Mouse (Mus musculus): ENCODE measurements at regions not wholly inside any gene's neighbourhood (a gene's known extent, or its start where the extent isn't known, plus 50 kb on each side); places are given as distances from the start of the nearest gene placed in this dataset.

DNA sequence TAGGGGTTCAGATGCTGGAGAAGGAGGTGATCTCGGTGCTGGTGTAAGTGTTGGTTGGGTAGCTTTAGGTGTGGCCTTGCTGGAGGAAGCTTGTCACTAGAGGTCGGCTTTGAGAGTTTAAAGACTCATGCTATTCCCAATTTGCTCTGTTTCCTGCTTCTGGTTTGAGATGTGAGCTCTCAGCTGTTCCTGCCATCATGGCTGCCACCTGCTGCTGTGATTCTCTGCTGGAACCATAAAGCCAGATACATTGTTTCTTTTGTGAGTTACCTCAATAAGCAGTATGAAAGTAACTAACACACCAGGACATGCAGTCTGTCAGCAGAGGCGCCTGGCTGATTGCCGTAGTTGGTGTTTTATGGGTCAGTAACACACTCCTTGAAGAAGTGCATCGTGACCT, 94.2 kb upstream of the Tut7 start:
- DNase-seq (ENCODE audit: low spot score): no peak

DNA sequence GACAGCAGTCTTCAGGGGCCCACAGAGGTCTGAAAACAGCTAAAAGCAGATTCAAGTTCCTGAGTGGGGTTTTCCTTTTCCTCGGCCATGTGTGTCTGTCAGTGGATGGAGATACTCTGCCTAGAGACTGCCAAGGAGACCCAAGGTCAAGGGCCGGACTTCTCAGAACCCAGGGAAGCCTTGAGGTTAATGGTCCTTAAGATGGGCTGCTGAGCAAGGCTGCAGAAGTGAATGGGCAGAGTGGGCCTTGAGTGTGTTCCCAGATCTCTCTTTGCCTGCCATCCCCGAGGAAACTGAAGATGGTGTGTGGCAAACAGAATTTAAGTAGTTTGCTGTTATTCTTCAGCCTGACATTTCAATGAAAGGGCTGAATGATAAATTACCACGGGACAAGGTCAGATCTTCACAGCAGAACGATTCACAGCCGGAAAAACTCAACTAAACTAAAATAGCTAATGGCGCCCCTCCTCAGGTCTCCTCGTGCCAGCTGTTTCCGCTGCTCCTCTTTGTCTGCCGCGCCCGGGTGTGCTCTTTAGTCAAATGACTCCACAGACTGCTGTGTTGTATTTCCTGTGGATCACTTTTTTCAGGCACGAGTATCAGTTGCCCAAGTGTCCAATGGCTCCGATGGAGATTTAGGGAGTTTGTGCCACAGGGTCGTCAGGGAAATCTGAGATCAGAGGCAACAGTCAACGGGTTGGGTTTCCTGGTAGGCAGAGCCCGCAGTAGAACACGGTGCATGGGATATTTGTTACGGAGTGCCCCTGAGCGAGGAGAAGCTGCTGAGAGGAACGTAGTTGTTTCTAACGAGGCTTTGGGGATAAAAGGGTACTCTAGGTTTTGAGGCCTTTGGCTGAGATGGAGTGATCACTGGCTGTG, 93.5 kb upstream of the Tut7 start:
- DNase-seq (ENCODE audit: low spot score): no peak

GRCm38 (mm10) chr13:59915734-59916133, 92.8 kb upstream of the Tut7 start:
- no peak for DNase-seq (ENCODE audit: low spot score)

DNA sequence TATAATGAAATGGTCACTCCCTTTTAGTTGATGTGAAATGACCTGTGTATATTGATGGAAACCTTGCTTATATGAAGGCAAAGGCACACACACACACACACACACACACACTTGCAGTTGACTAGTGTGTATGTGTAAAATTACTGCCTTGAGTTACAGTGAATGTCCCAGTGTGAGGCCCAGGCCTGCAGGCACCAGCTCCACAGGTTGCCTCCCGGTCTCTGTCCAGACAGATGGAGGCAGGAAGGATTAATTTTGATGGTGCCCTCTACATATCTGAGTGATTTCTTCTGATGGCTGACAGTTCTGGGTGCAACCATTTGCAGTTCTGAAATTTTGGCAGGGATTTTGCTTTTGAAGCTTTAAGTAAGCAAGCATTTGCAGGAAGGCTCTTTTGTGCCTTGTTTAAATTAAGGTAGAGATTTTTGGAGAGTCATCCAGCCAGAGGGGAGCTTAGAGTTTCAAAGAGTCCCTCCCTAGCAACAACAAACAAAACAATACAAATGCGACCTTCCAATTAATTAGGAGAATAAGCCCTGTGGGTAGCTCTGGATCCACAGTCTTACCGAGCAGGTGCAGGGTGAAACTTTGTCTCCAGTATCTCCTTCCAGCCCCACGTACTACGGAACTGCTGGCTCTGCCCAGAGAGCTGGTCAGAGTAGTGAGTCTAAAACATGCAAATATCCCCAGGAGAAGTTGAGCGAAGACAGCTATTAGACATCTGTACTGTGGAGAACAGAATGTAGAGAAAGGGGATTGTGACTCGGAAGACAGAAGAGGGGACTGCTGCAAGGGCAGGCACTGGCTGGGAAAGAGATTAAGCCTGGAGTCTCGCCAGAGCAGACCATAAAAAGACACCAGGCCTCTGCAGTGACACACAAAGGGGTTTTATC, 87.5 kb upstream of the Tut7 start:
- DNase-seq (ENCODE audit: low spot score): no peak

- no peak for DNase-seq (ENCODE audit: low spot score)
These were observed 86.5 kb upstream of the Tut7 start for GRCm38 (mm10) chr13:59909400-59909799.

GRCm38 (mm10) chr13:59908786-59909185, 85.8 kb upstream of the Tut7 start:
- no peak for DNase-seq (ENCODE audit: low spot score)

GRCm38 (mm10) chr13:59905488-59905887, 82.5 kb upstream of the Tut7 start:
- no peak for DNase-seq (ENCODE audit: low spot score)

GRCm38 (mm10) chr13:59904415-59904814, 81.5 kb upstream of the Tut7 start:
- no peak for DNase-seq (ENCODE audit: low spot score)

DNA sequence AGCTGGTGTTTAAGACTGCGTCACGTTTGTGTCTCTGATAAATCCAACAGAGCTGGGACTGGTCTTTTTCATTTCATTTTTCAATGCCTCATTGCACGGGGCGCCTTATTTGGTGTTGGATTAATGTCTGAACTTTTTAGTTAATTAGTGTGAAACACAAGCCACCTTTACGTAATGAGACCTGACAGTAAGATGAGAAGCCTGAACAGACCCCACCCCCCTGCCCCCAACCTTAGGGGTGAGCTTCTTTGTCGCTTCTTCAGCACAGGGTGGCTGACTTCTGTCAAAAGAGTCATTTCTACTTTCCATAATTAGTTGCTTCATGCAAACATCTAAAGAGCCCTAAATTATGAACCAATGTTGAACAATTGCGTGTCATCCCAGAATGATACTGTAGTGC, 76.6 kb upstream of the Tut7 start:
- DNase-seq (ENCODE audit: low spot score): no peak

GRCm38 (mm10) chr13:59895754-59896153, 72.8 kb upstream of the Tut7 start:
- DNase-seq (ENCODE audit: low spot score): no peak

GRCm38 (mm10) chr13:59894094-59894493, 71.1 kb upstream of the Tut7 start:
- no peak for DNase-seq (ENCODE audit: low spot score)

- no peak for DNase-seq (ENCODE audit: low spot score)
These were observed 70.0 kb upstream of the Tut7 start for GRCm38 (mm10) chr13:59892961-59893360.

- no peak for DNase-seq (ENCODE audit: low spot score)
These were observed 69.4 kb upstream of the Tut7 start for GRCm38 (mm10) chr13:59892340-59892739.

DNA sequence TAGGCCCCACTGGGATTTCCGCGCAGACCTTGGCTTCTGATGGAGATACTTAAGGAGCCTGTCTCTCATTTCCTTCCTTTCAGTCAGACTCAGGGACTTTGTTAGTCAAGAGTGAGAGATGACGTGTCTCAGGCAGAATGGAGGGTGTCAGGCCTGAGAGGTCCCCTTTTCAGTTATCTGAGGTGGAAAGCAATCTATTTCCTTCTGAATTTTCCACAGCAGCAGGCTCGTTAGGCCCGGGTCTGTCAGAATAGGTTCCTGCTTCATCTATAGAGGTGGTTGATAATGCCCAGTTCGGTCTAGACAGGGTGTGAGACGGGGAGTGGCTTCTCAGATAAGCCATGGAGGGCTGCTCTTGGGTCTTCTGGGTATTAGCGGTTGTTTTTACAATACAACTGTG, 68.8 kb upstream of the Tut7 start:
- no peak for DNase-seq (ENCODE audit: low spot score)

DNA sequence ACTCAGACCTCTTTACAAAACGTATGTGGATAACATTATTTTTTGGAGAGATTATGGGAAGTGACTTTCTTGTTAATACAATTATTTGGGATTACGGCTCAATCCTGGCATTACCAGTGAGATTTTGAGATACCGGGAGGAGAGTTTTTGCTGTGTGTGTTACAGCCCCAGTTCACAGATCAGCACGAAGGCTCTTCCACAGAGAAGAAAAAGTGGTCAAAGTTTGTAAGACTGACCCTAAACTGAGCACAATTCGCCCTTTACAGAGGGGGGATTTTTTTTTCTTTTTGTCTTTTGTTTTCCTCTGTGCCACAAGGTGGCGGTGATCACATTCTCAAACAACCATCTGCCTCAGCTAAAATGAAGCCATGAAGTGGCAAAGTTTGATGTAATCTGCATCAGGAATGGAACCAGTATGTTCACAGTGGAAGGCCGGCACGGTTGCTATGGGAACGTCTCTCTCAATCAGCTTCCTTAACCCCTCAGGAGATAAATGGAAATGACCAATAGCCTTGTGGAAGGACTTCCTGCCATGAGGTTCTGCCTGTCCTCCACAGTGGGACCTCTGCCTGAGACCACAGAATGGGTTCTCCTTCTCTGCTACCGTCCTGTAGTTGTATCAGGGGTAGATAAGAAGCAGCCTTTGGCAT, 66.6 kb upstream of the Tut7 start:
- peak; percentile 23 for DNase-seq (ENCODE audit: low spot score)

DNA sequence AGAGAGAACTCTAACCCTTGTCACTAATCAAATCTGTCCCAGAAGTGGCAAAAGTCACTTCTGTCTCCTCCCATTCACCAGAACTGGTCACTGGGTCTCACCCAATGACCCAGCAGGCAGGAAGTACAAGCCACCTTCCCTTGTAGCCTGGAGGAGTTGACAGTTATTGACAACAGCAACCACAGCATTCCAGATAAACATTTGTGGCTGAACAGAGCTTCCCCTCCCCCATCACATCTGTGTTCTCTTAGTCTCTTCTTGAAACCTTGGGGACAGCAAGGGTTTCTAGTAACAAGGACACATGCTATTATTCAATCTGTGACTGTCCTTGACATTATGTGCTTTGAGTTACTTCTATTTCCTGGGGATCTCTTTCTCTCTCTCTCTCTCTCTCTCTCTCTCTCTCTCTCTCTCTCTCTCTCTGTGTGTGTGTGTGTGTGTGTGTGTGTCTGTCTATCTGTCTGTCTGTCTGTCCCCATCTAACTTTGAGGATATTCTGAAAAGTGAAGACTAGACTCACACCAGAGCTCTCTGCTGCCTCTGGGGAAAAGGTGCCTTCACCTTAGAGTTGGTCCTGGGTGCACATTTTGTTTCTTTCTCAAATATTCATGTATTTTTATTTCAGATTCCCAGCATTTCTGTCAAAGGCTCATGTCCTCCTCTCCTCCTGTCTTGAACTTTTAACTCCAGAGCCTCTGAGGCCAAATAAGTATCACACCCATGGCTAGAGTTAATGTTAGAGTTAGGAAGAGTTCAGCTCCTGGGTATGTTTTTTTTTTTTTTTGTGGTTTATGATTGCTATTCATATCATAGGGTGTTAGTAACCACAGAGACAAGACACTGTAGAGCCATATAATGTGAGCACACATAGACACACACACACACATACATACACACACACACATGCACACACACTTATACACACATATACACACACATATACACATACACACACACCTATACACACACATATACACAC, 65.4 kb upstream of the Tut7 start:
- DNase-seq (ENCODE audit: low spot score): no peak

- no peak for DNase-seq (ENCODE audit: low spot score)
These were observed 64.4 kb upstream of the Tut7 start for GRCm38 (mm10) chr13:59887306-59887705.

DNA sequence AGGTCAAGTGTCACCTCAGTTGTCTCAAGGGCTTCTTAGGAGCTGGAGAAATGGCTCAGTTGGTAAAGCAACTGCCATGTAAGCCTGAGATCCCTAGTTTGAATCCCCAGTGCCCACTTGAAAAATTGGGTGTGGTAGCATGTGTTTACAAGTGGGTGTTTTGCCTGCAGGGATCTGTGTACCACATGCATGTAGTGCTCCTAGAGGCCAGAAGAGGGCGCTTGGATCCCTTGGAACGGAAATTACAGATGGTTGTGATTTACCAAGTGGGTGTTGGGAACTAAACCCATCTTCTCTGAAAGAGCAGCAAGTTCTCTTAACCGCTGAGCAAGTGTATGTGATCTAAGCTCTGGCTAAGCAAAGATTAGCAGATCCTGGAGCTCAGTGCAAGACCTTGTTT, 63.6 kb upstream of the Tut7 start:
- no peak for DNase-seq (ENCODE audit: low spot score)

GRCm38 (mm10) chr13:59881989-59882784, 59.2 kb upstream of the Tut7 start:
- DNase-seq (ENCODE audit: low spot score): no peak

DNA sequence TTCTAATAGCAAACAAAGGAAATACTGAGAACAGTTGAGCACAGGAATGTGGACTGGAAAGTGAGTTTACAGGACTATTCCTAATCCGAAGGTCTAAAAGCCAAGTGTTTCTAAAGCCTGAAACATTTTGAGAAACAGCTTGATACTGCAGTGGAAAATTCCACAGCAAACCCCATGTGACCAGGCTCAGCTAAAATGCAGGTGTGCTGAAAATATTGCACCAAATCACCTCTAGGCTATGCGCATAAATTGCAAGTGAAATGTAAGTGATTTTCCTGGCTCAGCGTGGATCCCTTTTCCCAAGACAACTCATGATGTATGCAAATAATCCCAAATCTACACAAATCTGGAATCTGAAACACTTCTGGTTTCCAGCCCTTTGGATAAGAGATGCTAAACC, 57.1 kb upstream of the Tut7 start:
- no peak for DNase-seq (ENCODE audit: low spot score)

Measured in gastrocnemius, adult 18-20 months (tissue).